Mouse (Mus musculus): Measurements from ENCODE around the gene Lrp1.
A peak's percentile ranks its signal among the peaks of the same experiment; 100 is the strongest.

Gene Lrp1

DNA sequence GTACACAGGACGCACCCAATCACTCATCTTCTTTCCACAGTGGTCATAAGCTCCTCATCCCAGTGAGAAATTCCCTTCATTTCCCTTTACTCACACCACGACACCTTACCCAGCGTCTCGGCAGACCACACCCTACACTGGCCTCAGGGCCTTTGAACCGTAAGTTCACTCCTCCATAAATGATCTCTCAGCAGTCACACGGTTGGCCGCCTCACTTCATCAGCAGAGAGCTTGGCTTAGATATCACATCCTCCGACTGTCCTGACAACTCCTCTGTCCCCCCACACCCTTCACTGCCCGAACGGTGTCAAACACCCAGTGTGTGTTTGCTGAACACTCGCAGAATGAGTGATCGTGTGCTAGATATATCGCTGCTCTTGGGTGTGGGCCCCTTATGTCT is 28.1 kb downstream of the Lrp1 start:
- no peak for DNase-seq (ENCODE audit: low spot score in 2 of 2)

DNA sequence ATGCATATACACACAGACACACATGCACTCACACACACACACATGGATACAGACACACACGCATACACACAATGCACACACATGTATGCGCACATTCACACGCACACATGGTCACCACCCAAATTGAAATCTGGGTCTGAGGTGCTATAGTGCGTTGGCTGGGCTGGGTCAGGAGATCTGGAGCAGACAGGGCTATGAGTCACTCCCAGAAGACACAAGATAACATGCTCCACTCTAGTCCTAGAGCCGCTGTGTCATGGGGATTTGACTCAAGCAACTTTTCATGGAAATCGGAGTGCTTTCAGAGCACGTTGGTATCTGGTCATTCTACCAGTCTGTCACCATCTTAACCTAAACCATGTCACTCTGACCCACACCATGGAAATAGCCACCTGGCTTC is 28.5 kb downstream of the Lrp1 start:
- no peak for DNase-seq (ENCODE audit: low spot score in 2 of 2)

- DNase-seq (ENCODE audit: low spot score in 2 of 2) = no peak
These were observed 29.4 kb downstream of the Lrp1 start for GRCm38 (mm10) chr10:127591514-127591913.

GRCm38 (mm10) chr10:127590831-127591451 is 30.0 kb downstream of the Lrp1 start:
- peak in 1 of 2 experiments; percentile 67 for DNase-seq (ENCODE audit: low spot score in 2 of 2)

- no peak for DNase-seq (ENCODE audit: low spot score in 2 of 2)
These were observed 30.7 kb downstream of the Lrp1 start for GRCm38 (mm10) chr10:127590256-127590655.

- no peak for DNase-seq (ENCODE audit: low spot score in 2 of 2)
These were observed 33.2 kb downstream of the Lrp1 start for GRCm38 (mm10) chr10:127587776-127588175.

DNA sequence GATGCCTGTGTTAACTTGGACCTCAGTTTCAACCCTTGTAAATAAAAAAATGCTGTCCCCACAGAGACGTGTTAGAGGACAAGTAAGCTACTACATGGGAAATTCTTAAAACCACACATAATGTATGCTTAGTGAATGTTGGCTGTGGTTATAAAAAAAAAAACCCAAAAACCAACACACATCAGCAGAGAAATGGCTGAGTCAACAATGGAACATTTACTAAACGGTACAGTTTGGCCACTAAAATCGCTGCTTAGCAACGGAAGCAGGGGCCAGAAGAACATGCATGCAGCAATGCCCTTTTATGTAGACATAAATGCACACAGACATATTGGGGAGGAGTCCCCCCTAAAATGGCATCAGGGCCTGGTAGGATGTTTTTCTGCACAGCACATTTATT is 34.7 kb downstream of the Lrp1 start:
- no peak for DNase-seq (ENCODE audit: low spot score in 2 of 2)

DNA sequence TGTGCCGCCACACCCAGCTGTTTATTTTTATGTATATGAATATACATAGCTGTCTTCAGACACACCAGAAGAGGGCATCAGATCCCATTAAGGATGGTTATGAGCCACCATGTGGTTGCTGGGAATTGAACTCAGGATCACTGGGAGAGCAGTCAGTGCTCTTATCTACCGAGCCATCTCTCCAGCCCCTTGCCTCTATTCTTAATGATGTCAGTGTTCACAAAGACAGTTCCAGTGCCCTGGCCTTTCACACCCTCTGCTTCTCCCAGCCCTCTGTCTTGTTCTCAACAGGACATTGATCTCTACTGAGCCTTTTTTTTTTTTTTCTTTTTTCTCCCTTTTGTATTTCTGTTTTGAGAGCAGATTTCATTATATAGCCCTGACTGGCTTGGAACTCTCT is 35.4 kb downstream of the Lrp1 start:
- DNase-seq (ENCODE audit: low spot score in 2 of 2) = no peak

GRCm38 (mm10) chr10:127583649-127584048 is 37.3 kb downstream of the Lrp1 start:
- DNase-seq (ENCODE audit: low spot score in 2 of 2) = peak in 1 of 2 experiments; percentile 87

- no peak for DNase-seq (ENCODE audit: low spot score in 2 of 2)
These were observed 39.7 kb downstream of the Lrp1 start for GRCm38 (mm10) chr10:127581291-127581690.

DNA sequence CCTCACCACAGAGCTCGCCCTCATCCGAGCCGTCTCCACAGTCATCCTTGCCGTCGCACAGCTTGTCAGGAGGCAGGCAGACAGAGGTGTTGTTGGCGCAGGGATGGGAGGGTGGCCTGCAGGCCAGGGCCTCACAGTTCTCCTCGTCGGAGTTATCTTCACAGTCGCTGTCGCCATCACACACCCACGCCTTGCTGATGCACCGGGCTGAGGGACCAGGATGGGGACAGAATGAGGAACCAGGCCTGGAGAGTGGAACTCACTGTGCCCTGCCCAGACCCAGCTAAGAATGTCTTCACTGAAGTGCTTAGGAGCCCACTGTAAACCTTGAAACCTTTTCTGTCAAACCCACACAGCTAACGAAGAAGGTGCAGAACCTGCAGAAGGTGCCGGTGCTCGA is 43.0 kb downstream of the Lrp1 start:
- no peak for DNase-seq (ENCODE audit: low spot score in 2 of 2)

GRCm38 (mm10) chr10:127577156-127577555 is 43.8 kb downstream of the Lrp1 start:
- no peak for DNase-seq (ENCODE audit: low spot score in 2 of 2)

GRCm38 (mm10) chr10:127576381-127576961 is 44.5 kb downstream of the Lrp1 start:
- DNase-seq (ENCODE audit: low spot score in 2 of 2) = peak; percentile 63 to 72

DNA sequence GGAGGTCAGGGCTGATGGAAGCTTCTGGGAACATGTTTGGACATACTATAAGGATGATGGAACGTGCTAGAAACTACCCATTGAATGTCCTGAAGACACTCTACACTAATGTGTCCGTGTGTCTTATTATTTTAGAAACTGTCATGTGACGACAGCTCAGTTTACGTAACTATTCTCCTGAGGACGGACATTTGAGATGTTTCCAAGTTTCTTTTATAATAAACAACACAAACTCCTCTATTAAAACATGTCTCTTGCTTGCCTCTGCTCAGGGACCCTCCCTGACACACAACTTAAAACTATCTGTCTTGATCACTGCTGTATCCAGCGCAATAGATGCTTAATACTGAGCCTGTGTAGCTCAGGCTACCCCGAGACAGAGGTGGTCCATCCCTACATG is 45.2 kb downstream of the Lrp1 start:
- no peak for DNase-seq (ENCODE audit: low spot score in 2 of 2)

- DNase-seq (ENCODE audit: low spot score in 2 of 2) = no peak
These were observed 48.7 kb downstream of the Lrp1 start for GRCm38 (mm10) chr10:127572281-127572680.

DNA sequence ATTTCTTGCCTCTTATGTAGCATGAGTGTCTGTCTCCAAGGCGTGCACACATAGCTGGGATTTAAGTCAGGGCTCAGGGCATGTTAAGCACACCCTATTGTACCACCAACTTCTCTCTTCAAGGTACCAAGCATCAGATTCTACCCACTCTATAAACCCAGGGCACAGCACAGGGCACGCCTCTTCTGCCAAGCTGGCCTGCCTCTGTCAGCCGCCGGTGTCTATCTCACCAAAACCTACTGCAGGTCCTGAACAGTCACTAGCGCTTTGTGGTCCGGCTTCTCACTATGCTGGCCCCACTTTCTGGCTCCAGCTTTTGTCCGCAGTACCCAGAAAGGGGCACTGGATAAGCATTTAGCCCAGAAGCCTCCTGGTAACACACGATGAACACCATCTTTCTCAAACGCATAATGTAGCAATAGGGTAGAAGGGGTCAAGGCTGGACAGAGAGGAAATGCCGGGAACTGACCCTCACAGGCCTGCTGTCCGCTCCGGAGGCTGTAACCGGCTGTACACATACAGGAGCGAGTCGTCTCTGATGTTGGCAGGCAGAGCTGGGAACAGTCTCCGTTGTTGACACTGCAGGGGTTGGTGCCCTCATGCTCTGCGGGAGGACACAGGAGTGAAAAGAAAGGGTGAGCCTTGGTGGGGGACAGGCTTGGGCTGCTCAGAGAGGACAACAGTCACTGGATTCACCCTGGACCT is 49.9 kb downstream of the Lrp1 start:
- DNase-seq (ENCODE audit: low spot score in 2 of 2) = no peak

GRCm38 (mm10) chr10:127570384-127570783 is 50.6 kb downstream of the Lrp1 start:
- peak in 1 of 2 experiments; percentile 65 for DNase-seq (ENCODE audit: low spot score in 2 of 2)

DNA sequence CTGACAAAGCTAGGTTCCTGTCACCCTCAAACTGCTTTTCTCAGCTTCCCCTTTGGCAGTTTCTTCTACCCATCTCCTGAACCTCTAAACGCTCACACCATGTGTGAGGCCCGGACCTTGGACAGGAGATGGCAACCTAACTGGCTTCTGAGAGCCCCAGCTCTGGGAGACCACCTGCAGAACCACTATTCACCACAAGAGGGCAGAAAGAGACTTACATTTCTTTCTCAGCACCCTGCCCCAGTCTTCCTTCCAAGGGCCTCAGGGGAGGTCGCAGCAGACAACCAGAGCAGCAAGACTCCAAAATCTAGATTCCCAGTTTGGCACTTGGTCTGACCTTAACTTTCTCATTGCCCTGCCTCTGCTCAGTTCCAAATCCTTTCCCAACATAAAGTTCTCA is 51.5 kb downstream of the Lrp1 start:
- DNase-seq (ENCODE audit: low spot score in 2 of 2) = peak in 1 of 2 experiments; percentile 53

GRCm38 (mm10) chr10:127566553-127567326 is 54.2 kb downstream of the Lrp1 start:
- no peak for DNase-seq (ENCODE audit: low spot score in 2 of 2)

DNA sequence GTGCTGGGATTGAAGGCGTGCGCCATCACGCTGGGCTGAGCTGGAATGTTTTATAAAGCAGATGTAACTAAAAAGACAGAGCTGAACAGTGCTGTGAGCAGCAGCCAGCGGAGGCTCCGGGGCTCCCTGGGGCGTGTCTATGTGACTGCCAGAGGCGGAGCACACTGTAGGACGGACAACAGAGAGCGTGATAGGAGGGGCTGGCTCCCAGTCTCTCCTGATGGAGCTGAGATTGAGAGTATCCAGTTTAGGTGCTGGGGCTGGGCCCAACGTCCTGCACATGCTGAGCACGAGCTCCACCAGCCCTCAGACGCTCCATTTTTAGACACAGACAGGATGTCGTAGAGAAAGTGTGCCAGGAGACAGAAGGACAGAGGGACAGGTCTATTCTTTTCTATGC is 56.6 kb downstream of the Lrp1 start:
- DNase-seq (ENCODE audit: low spot score in 2 of 2) = no peak

DNA sequence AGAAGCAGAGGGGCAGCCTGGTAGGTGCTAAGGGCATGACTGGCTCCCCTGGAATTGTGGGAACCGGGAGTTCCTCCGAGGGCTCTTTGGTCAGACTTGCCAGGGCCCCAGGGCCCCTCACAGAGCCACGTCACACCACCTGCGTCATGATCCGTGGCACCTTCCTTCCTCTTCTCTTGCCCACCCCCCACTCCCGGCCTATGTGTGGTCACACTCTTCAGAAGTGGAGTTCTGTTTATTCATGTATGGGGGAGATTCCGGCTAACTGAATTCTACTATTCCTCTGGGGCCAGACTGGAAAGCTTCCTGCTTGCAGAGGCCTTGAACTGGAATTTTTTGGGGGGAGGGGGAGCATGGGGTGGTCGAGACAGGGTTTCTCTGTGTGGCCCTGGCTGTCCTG is 57.1 kb downstream of the Lrp1 start:
- no peak for DNase-seq (ENCODE audit: low spot score in 2 of 2)

DNA sequence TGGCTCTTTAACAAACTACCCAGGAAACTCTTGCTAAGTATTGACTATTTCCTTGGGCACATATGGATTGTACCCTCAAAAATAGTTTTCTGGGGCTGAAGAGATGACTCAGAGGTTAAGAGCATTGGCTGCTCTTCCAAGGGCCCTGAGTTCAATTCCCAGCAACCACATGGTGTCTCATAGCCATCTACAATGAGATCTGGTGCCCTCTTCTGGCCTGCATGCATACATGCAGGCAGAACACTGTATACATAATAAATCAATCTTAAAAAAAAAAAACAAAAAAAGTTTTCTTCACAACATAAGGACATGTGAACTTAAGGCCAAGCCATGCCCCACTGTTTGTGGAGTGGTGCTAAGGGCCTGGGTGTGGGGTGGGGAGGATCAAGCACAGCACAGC is 59.8 kb downstream of the Lrp1 start:
- DNase-seq (ENCODE audit: low spot score in 2 of 2) = no peak

Data from urinary bladder, adult 18-20 months (tissue).